Comparison of ENCODE assay signal across 10 mouse cellular contexts in the genomic region with DNA sequence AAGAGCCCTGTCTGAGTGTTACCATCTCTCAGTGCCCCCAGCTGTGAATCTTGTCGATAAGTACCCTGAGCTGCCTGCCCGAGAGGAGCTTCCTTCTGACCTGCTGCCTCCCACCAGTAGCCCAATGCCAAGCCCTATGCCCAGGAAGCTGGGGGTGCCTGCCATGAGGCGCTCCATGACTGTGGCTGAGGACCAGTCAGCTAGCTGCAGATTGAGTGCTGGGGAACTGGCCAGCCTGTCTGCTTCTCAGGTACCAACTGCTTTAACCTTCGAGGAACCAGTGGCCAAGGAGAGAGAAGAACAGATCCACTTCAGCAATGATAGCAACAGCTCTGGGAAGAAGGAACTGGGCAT.
DNase-seq lines count a peak whose midpoint lies in the region; ATAC-seq and TF ChIP-seq lines count a peak whose summit lies in the region.
"Had no signal": no experiment of that assay in that cellular context is flagged by ENCODE, and none has a peak within 500 bp of the region (broad histone marks: within the 10 kb centered on the region; RNA-seq: fewer than 3 reads in every experiment).

No protein-coding gene starts in this region.

- H3K36me3 ChIP-seq in forebrain, embryonic 15.5 days, result no peaks in the 10 kb centered on the region
- no peaks in the 10 kb centered on the region for H3K36me3 ChIP-seq in midbrain, embryonic 12.5 days

- no peaks in the 10 kb centered on the region for H3K27me3 ChIP-seq in cerebellum, adult 2 months (ENCODE audit: control insufficient read depth, insufficient read depth, low read length)
- H3K27me3 ChIP-seq in forebrain, embryonic 15.5 days, result no peaks in the 10 kb centered on the region
- H3K27me3 ChIP-seq in midbrain, embryonic 12.5 days, result no peaks in the 10 kb centered on the region

- TF ChIP-seq CTCF in cerebellum, adult 2 months (IDR thresholded peaks at IDR 0.05; ENCODE audit: borderline replicate concordance, insufficient read depth, low read depth, low read length), result no peak

- H3K4me3 ChIP-seq in cerebellum, adult 2 months (replicated peaks; ENCODE audit: insufficient read depth, low read depth, low read length), result peak overlapping the region; percentile 98
- peak overlapping the region; percentile 45 for H3K4me3 ChIP-seq in forebrain, embryonic 15.5 days
- peak overlapping the region; percentile 34 for H3K4me3 ChIP-seq in midbrain, embryonic 12.5 days
- H3K4me3 ChIP-seq: erythroblast, embryonic 14.5 days had no signal

- intact Hi-C loops in gastrocnemius, postnatal 14 days (cut with DNase I; ENCODE audit: low total_unique reads), result no loop called here

- H3K9me3 ChIP-seq in forebrain, embryonic 15.5 days, result no peaks in the 10 kb centered on the region
- H3K9me3 ChIP-seq in midbrain, embryonic 12.5 days, result no peaks in the 10 kb centered on the region

- WGBS in cerebellum, adult 2 months, result 7% methylated on average over 4 of the region's 4 CpGs
- WGBS in forebrain, embryonic 15.5 days, result 50% methylated on average over 4 of the region's 4 CpGs
- 59% methylated on average over 4 of the region's 4 CpGs for WGBS in midbrain, embryonic 12.5 days

- H3K9ac ChIP-seq in forebrain, embryonic 15.5 days (replicated peaks), result peak overlapping the region; percentile 62
- peak overlapping the region; percentile 39 for H3K9ac ChIP-seq in midbrain, embryonic 12.5 days (replicated peaks)

- peak overlapping the region; percentile 92 for H3K27ac ChIP-seq in cerebellum, adult 2 months (ENCODE audit: insufficient read depth, low read length)
- peak overlapping the region; percentile 87 for H3K27ac ChIP-seq in forebrain, embryonic 15.5 days (replicated peaks)
- H3K27ac ChIP-seq in midbrain, embryonic 12.5 days (replicated peaks), result peak overlapping the region; percentile 87

- H3K4me2 ChIP-seq in forebrain, embryonic 15.5 days (replicated peaks), result peak overlapping the region; percentile 57
- peak overlapping the region; percentile 48 for H3K4me2 ChIP-seq in midbrain, embryonic 12.5 days (replicated peaks)

- TF ChIP-seq POLR2A in cerebellum, adult 2 months (IDR thresholded peaks at IDR 0.05; ENCODE audit: borderline replicate concordance, insufficient read depth, low read length), result no peak

- DNase-seq in gastrocnemius, postnatal 14 days, result peak; percentile 26
- DNase-seq in gastrocnemius, postnatal 10 days, result no peak
- no peak for DNase-seq in cerebellum, adult 2 months
- no peak for DNase-seq in urinary bladder, postnatal 25 days (ENCODE audit: low spot score)
- DNase-seq in kidney, adult 18-20 months, result no peak
- DNase-seq: lung, postnatal 14 days had no signal

- peaks cover 2% of the 10 kb centered on the region; the same call in 1 of the 2 replicates for H3K4me1 ChIP-seq in cerebellum, adult 2 months (ENCODE audit: control insufficient read depth, insufficient read depth, low read length)
- peaks cover 56% of the 10 kb centered on the region for H3K4me1 ChIP-seq in forebrain, embryonic 15.5 days
- H3K4me1 ChIP-seq in midbrain, embryonic 12.5 days, result peaks cover 64% of the 10 kb centered on the region

- ATAC-seq in forebrain, embryonic 15.5 days (replicated peaks), result no peak
- no peak for ATAC-seq in midbrain, embryonic 12.5 days (ENCODE audit: low FRiP score, low read depth)
- ATAC-seq in granulocyte monocyte progenitor cell, adult 5-6 weeks (replicated peaks; ENCODE audit: poor library complexity, severe bottlenecking), result no peak

Comparison
In these comparisons a context has a peak if more than half of its experiments do, and no peak if none do; other contexts are left out.
1. H3K4me3 ChIP-seq: peak in every context shown above with its lines; median percentile 98 in cerebellum, adult 2 months; 45 in forebrain, embryonic 15.5 days; 34 in midbrain, embryonic 12.5 days.